In the genomic region with DNA sequence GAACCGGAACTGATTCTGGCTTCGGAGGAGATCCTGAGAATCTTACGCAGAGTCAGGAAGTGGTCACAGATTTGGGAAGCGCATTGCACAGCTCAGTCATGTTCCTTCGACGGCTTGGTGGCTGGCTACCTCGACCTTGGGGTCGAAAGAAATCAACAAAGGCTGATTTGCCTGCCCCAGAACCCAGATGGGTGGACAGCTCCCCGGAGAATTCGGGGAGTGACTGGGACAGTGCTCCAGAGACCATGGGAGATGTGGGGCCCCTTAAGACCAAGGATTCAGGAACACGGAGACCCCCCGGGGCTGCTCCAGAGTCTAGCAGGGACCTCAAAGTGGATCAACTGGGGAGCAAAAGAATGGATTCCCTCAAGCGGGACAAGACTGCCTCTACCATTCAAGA, we compare ENCODE assay signal across 8 mouse cellular contexts. TPM values are rescaled to one million over a fixed set of nuclear protein-coding genes. Genes with fewer than 3 reads are reported as not detected.
A peak's percentile ranks its signal among the peaks of the same experiment; 100 is the strongest.
DNase-seq lines count a peak whose midpoint lies in the region; TF ChIP-seq lines count a peak whose summit lies in the region.

No protein-coding gene starts in this region.

- TF ChIP-seq CTCF in E14TG2a.4 (conservative IDR thresholded peaks at IDR 0.05; ENCODE audit: low read length): no peak

- H3K9me3 ChIP-seq in heart, embryonic 10.5 days: no peaks in the 10 kb centered on the region
- H3K9me3 ChIP-seq in E14TG2a.4 (ENCODE audit: low read length): no peaks in the 10 kb centered on the region
- H3K9me3 ChIP-seq in hindbrain, embryonic 10.5 days: no peaks in the 10 kb centered on the region
- no peaks in the 10 kb centered on the region for H3K9me3 ChIP-seq in megakaryocyte, embryonic 14.5 days

- DNase-seq in heart, embryonic 10.5 days (ENCODE audit: low spot score): no peak
- no peak for DNase-seq in heart, adult 8-10 months (ENCODE audit: low spot score)
- no peak for DNase-seq in hindbrain, embryonic 10.5 days (ENCODE audit: low spot score)
- no peak for DNase-seq in adrenal gland, adult 2 months
- DNase-seq in right cerebral cortex, adult 2 months (ENCODE audit: low spot score in 2 of 2): no peak
- DNase-seq in frontal cortex, postnatal 36 days (ENCODE audit: low spot score in 2 of 2): no peak

- H3K4me3 ChIP-seq in heart, embryonic 10.5 days: peak overlapping the region; percentile 81
- H3K4me3 ChIP-seq in E14TG2a.4 (replicated peaks; ENCODE audit: low read length): 0 out of 2 replicates have a peak overlapping the region, but pooled peaks have one; percentile 23
- H3K4me3 ChIP-seq in hindbrain, embryonic 10.5 days: peak overlapping the region; percentile 63
- peak overlapping the region; percentile 96 for H3K4me3 ChIP-seq in megakaryocyte, embryonic 14.5 days (replicated peaks)

- WGBS in heart, embryonic 10.5 days: 70% methylated on average over 13 of the region's 13 CpGs
- 72% methylated on average over 13 of the region's 13 CpGs for WGBS in hindbrain, embryonic 10.5 days

- H3K36me3 ChIP-seq in heart, embryonic 10.5 days: peaks cover 47% of the 10 kb centered on the region
- H3K36me3 ChIP-seq in E14TG2a.4 (ENCODE audit: insufficient read depth, low read length): peaks cover 29% of the 10 kb centered on the region
- H3K36me3 ChIP-seq in hindbrain, embryonic 10.5 days: peaks cover 41% of the 10 kb centered on the region
- peaks cover 59% of the 10 kb centered on the region for H3K36me3 ChIP-seq in megakaryocyte, embryonic 14.5 days (replicated peaks; ENCODE audit: low read length)

- H3K27me3 ChIP-seq in heart, embryonic 10.5 days (ENCODE audit: insufficient read depth, poor library complexity, severe bottlenecking): no peaks in the 10 kb centered on the region
- H3K27me3 ChIP-seq in E14TG2a.4 (ENCODE audit: insufficient read depth, low read length): peaks cover 12% of the 10 kb centered on the region
- no peaks in the 10 kb centered on the region for H3K27me3 ChIP-seq in hindbrain, embryonic 10.5 days (ENCODE audit: insufficient read depth, poor library complexity, severe bottlenecking)
- no peaks in the 10 kb centered on the region for H3K27me3 ChIP-seq in megakaryocyte, embryonic 14.5 days (replicated peaks)

- H3K27ac ChIP-seq in heart, embryonic 10.5 days: peak overlapping the region; percentile 93
- H3K27ac ChIP-seq in hindbrain, embryonic 10.5 days: peak overlapping the region; percentile 87; the same call in 1 of the 2 replicates

- peaks cover 43% of the 10 kb centered on the region for H3K4me1 ChIP-seq in heart, embryonic 10.5 days
- peaks cover 57% of the 10 kb centered on the region for H3K4me1 ChIP-seq in E14TG2a.4 (replicated peaks; ENCODE audit: low read depth, low read length)
- peaks cover 44% of the 10 kb centered on the region for H3K4me1 ChIP-seq in hindbrain, embryonic 10.5 days (replicated peaks)
- peaks cover 76% of the 10 kb centered on the region for H3K4me1 ChIP-seq in megakaryocyte, embryonic 14.5 days

RNA-seq across cellular contexts. Expression of a gene that starts 0.8 kb away (rescaled TPM):
- 7.4 and 11.5 TPM in 2 replicates for polyA plus RNA-seq in heart, embryonic 10.5 days (2016; fragmentation: Nextera tagmentation; extraction: Ambion mirVana)
- 10 to 100 TPM; 27.8 to 33.4 (median 30.3) TPM for total RNA-seq in heart, adult 8-10 months (2022)
- 10.0 and 10.2 TPM in 2 replicates for polyA plus RNA-seq in hindbrain, embryonic 10.5 days (2016; fragmentation: Nextera tagmentation; extraction: Ambion mirVana)
- 3.2 and 6.1 TPM in 2 replicates for polyA plus RNA-seq in megakaryocyte, embryonic 14.5 days (2012; ENCODE audit: insufficient read depth, low replicate concordance)
- 10 to 100 TPM; 23.4 to 32.0 TPM for total RNA-seq in adrenal gland, adult 2 months (2021)
- 27.7 and 45.5 TPM in 2 replicates for polyA plus RNA-seq in adrenal gland, adult 2 months (2012; rRNA removed)

RNA-seq across cellular contexts. Expression of a gene that starts 4.8 kb away (rescaled TPM):
- 3.0 and 72.5 TPM in 2 replicates for polyA plus RNA-seq in heart, embryonic 10.5 days (2016; fragmentation: Nextera tagmentation; extraction: Ambion mirVana)
- total RNA-seq in heart, adult 8-10 months (2022): under 1 TPM in 1 of 4 experiments, not detected in 3; 0.26 TPM
- polyA plus RNA-seq in hindbrain, embryonic 10.5 days (2016; fragmentation: Nextera tagmentation; extraction: Ambion mirVana): 0.16 and 0.49 TPM in 2 replicates
- not detected in 2 replicates for polyA plus RNA-seq in megakaryocyte, embryonic 14.5 days (2012; ENCODE audit: insufficient read depth, low replicate concordance)
- total RNA-seq in adrenal gland, adult 2 months (2021): under 1 TPM in 1 of 2 experiments, not detected in 1; 0.78 TPM
- polyA plus RNA-seq in adrenal gland, adult 2 months (2012; rRNA removed): 0.22 TPM in 1 of 2 replicates, not detected in the other

RNA-seq across cellular contexts. Expression of a gene that starts 5.2 kb away (rescaled TPM):
- 220 and 246 TPM in 2 replicates for polyA plus RNA-seq in heart, embryonic 10.5 days (2016; fragmentation: Nextera tagmentation; extraction: Ambion mirVana)
- total RNA-seq in heart, adult 8-10 months (2022): 100 to 1,000 TPM; 152 to 184 (median 155) TPM
- 303 and 328 TPM in 2 replicates for polyA plus RNA-seq in hindbrain, embryonic 10.5 days (2016; fragmentation: Nextera tagmentation; extraction: Ambion mirVana)
- polyA plus RNA-seq in megakaryocyte, embryonic 14.5 days (2012; ENCODE audit: insufficient read depth, low replicate concordance): 75.6 and 82.2 TPM in 2 replicates
- 100 to 1,000 TPM; 212 to 337 TPM for total RNA-seq in adrenal gland, adult 2 months (2021)
- 358 and 360 TPM in 2 replicates for polyA plus RNA-seq in adrenal gland, adult 2 months (2012; rRNA removed)

RNA-seq across cellular contexts. Expression of a gene that starts 5.8 kb away (rescaled TPM):
- polyA plus RNA-seq in heart, embryonic 10.5 days (2016; fragmentation: Nextera tagmentation; extraction: Ambion mirVana): 17.1 and 24.5 TPM in 2 replicates
- 10 to 100 TPM in 1 of 4 experiments, 1 to 10 TPM in 3; 6.6 to 10.2 (median 8.2) TPM for total RNA-seq in heart, adult 8-10 months (2022)
- 33.1 and 33.5 TPM in 2 replicates for polyA plus RNA-seq in hindbrain, embryonic 10.5 days (2016; fragmentation: Nextera tagmentation; extraction: Ambion mirVana)
- polyA plus RNA-seq in megakaryocyte, embryonic 14.5 days (2012; ENCODE audit: insufficient read depth, low replicate concordance): 46.5 and 57.4 TPM in 2 replicates
- total RNA-seq in adrenal gland, adult 2 months (2021): 10 to 100 TPM; 12.4 to 12.8 TPM
- 13.3 and 15.8 TPM in 2 replicates for polyA plus RNA-seq in adrenal gland, adult 2 months (2012; rRNA removed)

RNA-seq across cellular contexts. Expression of a gene that starts 8.0 kb away (rescaled TPM):
- 51.4 and 65.5 TPM in 2 replicates for polyA plus RNA-seq in heart, embryonic 10.5 days (2016; fragmentation: Nextera tagmentation; extraction: Ambion mirVana)
- 100 to 1,000 TPM; 233 to 266 (median 242) TPM for total RNA-seq in heart, adult 8-10 months (2022)
- polyA plus RNA-seq in hindbrain, embryonic 10.5 days (2016; fragmentation: Nextera tagmentation; extraction: Ambion mirVana): 70.3 and 77.6 TPM in 2 replicates
- 613 and 1,584 TPM in 2 replicates for polyA plus RNA-seq in megakaryocyte, embryonic 14.5 days (2012; ENCODE audit: insufficient read depth, low replicate concordance)
- 100 to 1,000 TPM; 389 to 403 TPM for total RNA-seq in adrenal gland, adult 2 months (2021)
- polyA plus RNA-seq in adrenal gland, adult 2 months (2012; rRNA removed): 433 and 470 TPM in 2 replicates

Comparison
In these comparisons a context has a peak if more than half of its experiments do, and no peak if none do; other contexts are left out.
1. H3K4me3 ChIP-seq: peak in every context shown above with its lines; median percentile 96 in megakaryocyte, embryonic 14.5 days; 81 in heart, embryonic 10.5 days; 63 in hindbrain, embryonic 10.5 days; 23 in E14TG2a.4.